Mouse (Mus musculus): ENCODE data around the gene Zfp423. TPM values are rescaled to one million over a fixed set of nuclear protein-coding genes. Genes with fewer than 3 reads are reported as not detected.

The Zfp423 gene
- polyA plus RNA-seq, 1 experiment from 2014 or later: 25.2 TPM

- H3K27ac ChIP-seq: peak overlapping the region; percentile 86
- no peak for DNase-seq (ENCODE audit: extremely low spot score, low spot score)
- peak overlapping the region; percentile 45 for H3K4me3 ChIP-seq
- H3K36me3 ChIP-seq (replicated peaks): peaks cover 8% of the 10 kb centered on the region
- peaks cover 85% of the 10 kb centered on the region for H3K4me1 ChIP-seq
- WGBS: 6% methylated on average over 8 of the region's 8 CpGs
- H3K9me3 ChIP-seq: no peaks in the 10 kb centered on the region
- no peaks in the 10 kb centered on the region for H3K27me3 ChIP-seq (ENCODE audit: poor library complexity, severe bottlenecking)
Observed at GRCm38 (mm10) chr8:87939308-87939936, 20.0 kb downstream of the Zfp423 start.

GRCm38 (mm10) chr8:87938351-87939232 lies 20.8 kb downstream of the Zfp423 start:
- WGBS: 2% methylated on average over 20 of the region's 20 CpGs
- peak; percentile 47 for DNase-seq (ENCODE audit: extremely low spot score, low spot score)
- peaks cover 85% of the 10 kb centered on the region for H3K4me1 ChIP-seq
- peak overlapping the region; percentile 45 for H3K4me3 ChIP-seq
- H3K9me3 ChIP-seq: no peaks in the 10 kb centered on the region
- H3K27ac ChIP-seq: peak overlapping the region; percentile 86
- peaks cover 8% of the 10 kb centered on the region for H3K36me3 ChIP-seq (replicated peaks)
- no peaks in the 10 kb centered on the region for H3K27me3 ChIP-seq (ENCODE audit: poor library complexity, severe bottlenecking)

GRCm38 (mm10) chr8:87937211-87937610 lies 22.2 kb downstream of the Zfp423 start:
- WGBS: 76% methylated on average over 3 of the region's 3 CpGs
- Histone ChIP-seq H3K4me3 (no peak overlapping the region), H3K27me3 (ENCODE audit: poor library complexity, severe bottlenecking) (no peaks in the 10 kb centered on the region), H3K4me1 (peaks cover 85% of the 10 kb centered on the region), H3K27ac (peak overlapping the region; percentile 86; the same call in 1 of the 2 replicates), H3K9me3 (no peaks in the 10 kb centered on the region), H3K36me3 (replicated peaks) (peaks cover 1% of the 10 kb centered on the region; the same call in 1 of the 2 replicates)
- no peak for DNase-seq (ENCODE audit: extremely low spot score, low spot score)

GRCm38 (mm10) chr8:87935088-87935680 lies 24.2 kb downstream of the Zfp423 start:
- 96% methylated on average over 6 of the region's 6 CpGs for WGBS
- H3K27me3 ChIP-seq (ENCODE audit: poor library complexity, severe bottlenecking): no peaks in the 10 kb centered on the region
- H3K4me1 ChIP-seq: peaks cover 88% of the 10 kb centered on the region
- H3K9me3 ChIP-seq: no peaks in the 10 kb centered on the region
- no peak overlapping the region for H3K4me3 ChIP-seq
- H3K27ac ChIP-seq: no peak overlapping the region
- no peaks in the 10 kb centered on the region for H3K36me3 ChIP-seq (replicated peaks)
- DNase-seq (ENCODE audit: extremely low spot score, low spot score): no peak

- Histone ChIP-seq H3K27ac (peak overlapping the region; percentile 81), H3K9me3 (no peaks in the 10 kb centered on the region), H3K4me1 (peaks cover 88% of the 10 kb centered on the region), H3K36me3 (replicated peaks) (no peaks in the 10 kb centered on the region), H3K4me3 (no peak overlapping the region), H3K27me3 (ENCODE audit: poor library complexity, severe bottlenecking) (no peaks in the 10 kb centered on the region)
- 76% methylated on average over 13 of the region's 13 CpGs for WGBS
- DNase-seq (ENCODE audit: extremely low spot score, low spot score): no peak
Observed at GRCm38 (mm10) chr8:87934175-87934574, 25.2 kb downstream of the Zfp423 start.

GRCm38 (mm10) chr8:87933752-87934151 lies 25.6 kb downstream of the Zfp423 start:
- H3K4me3 ChIP-seq: peak overlapping the region; percentile 12; the same call in 1 of the 2 replicates
- no peaks in the 10 kb centered on the region for H3K9me3 ChIP-seq
- H3K4me1 ChIP-seq: peaks cover 88% of the 10 kb centered on the region
- H3K27me3 ChIP-seq (ENCODE audit: poor library complexity, severe bottlenecking): no peaks in the 10 kb centered on the region
- DNase-seq (ENCODE audit: extremely low spot score, low spot score): no peak
- 59% methylated on average over 8 of the region's 8 CpGs for WGBS
- 0 out of 2 replicates have a peak, but pooled peaks cover under 1% of the 10 kb centered on the region for H3K36me3 ChIP-seq (replicated peaks)
- peak overlapping the region; percentile 81 for H3K27ac ChIP-seq

GRCm38 (mm10) chr8:87928857-87929256 lies 30.5 kb downstream of the Zfp423 start:
- 44% methylated on average over 2 of the region's 2 CpGs for WGBS
- no peak overlapping the region for H3K27ac ChIP-seq
- no peaks in the 10 kb centered on the region for H3K27me3 ChIP-seq (ENCODE audit: poor library complexity, severe bottlenecking)
- peaks cover 76% of the 10 kb centered on the region for H3K4me1 ChIP-seq
- DNase-seq (ENCODE audit: extremely low spot score, low spot score): no peak
- H3K36me3 ChIP-seq (replicated peaks): peaks cover 14% of the 10 kb centered on the region
- H3K4me3 ChIP-seq: no peak overlapping the region
- no peaks in the 10 kb centered on the region for H3K9me3 ChIP-seq

- Histone ChIP-seq H3K27ac (peak overlapping the region; percentile 76), H3K27me3 (ENCODE audit: poor library complexity, severe bottlenecking) (no peaks in the 10 kb centered on the region), H3K9me3 (no peaks in the 10 kb centered on the region), H3K36me3 (replicated peaks) (peaks cover 21% of the 10 kb centered on the region), H3K4me1 (peaks cover 73% of the 10 kb centered on the region), H3K4me3 (no peak overlapping the region)
- 64% methylated on average over 10 of the region's 10 CpGs for WGBS
- DNase-seq (ENCODE audit: extremely low spot score, low spot score): no peak
Observed at GRCm38 (mm10) chr8:87927034-87927830, 32.2 kb downstream of the Zfp423 start.

GRCm38 (mm10) chr8:87926098-87926890 lies 33.1 kb downstream of the Zfp423 start:
- Histone ChIP-seq H3K27me3 (ENCODE audit: poor library complexity, severe bottlenecking) (no peaks in the 10 kb centered on the region), H3K36me3 (replicated peaks) (peaks cover 31% of the 10 kb centered on the region), H3K9me3 (no peaks in the 10 kb centered on the region), H3K4me1 (peaks cover 71% of the 10 kb centered on the region), H3K4me3 (no peak overlapping the region), H3K27ac (no peak overlapping the region)
- DNase-seq (ENCODE audit: extremely low spot score, low spot score): no peak
- WGBS: 77% methylated on average over 7 of the region's 7 CpGs

GRCm38 (mm10) chr8:87922936-87923335 lies 36.5 kb downstream of the Zfp423 start:
- peaks cover 70% of the 10 kb centered on the region for H3K4me1 ChIP-seq
- H3K27ac ChIP-seq: no peak overlapping the region
- no peak overlapping the region for H3K4me3 ChIP-seq
- no peaks in the 10 kb centered on the region for H3K27me3 ChIP-seq (ENCODE audit: poor library complexity, severe bottlenecking)
- peaks cover 40% of the 10 kb centered on the region for H3K36me3 ChIP-seq (replicated peaks)
- DNase-seq (ENCODE audit: extremely low spot score, low spot score): no peak
- H3K9me3 ChIP-seq: no peaks in the 10 kb centered on the region
- WGBS: 87% methylated on average over 6 of the region's 6 CpGs

GRCm38 (mm10) chr8:87922446-87922845 lies 36.9 kb downstream of the Zfp423 start:
- DNase-seq (ENCODE audit: extremely low spot score, low spot score): no peak
- Histone ChIP-seq H3K4me3 (no peak overlapping the region), H3K36me3 (replicated peaks) (peaks cover 40% of the 10 kb centered on the region), H3K27ac (no peak overlapping the region), H3K4me1 (peaks cover 70% of the 10 kb centered on the region), H3K27me3 (ENCODE audit: poor library complexity, severe bottlenecking) (no peaks in the 10 kb centered on the region), H3K9me3 (no peaks in the 10 kb centered on the region)
- 76% methylated on average over 6 of the region's 6 CpGs for whole genome bisulfite sequencing

All from forebrain, embryonic 10.5 days (tissue).